Mouse (Mus musculus): ENCODE results near the gene Scyl2. TPM values are rescaled to one million over a fixed set of nuclear protein-coding genes. Genes with fewer than 3 reads are reported as not detected.

Gene Scyl2
- total RNA-seq, 2 experiments from 2014 or later = 17.1 to 17.7 TPM

- no peak for DNase-seq
Measured at GRCm38 (mm10) chr10:89595514-89595913, 90.6 kb downstream of the Scyl2 start.

- DNase-seq = no peak
Measured at GRCm38 (mm10) chr10:89594309-89594708, 91.8 kb downstream of the Scyl2 start.

- no peak for DNase-seq
Measured at GRCm38 (mm10) chr10:89592797-89593196, 93.3 kb downstream of the Scyl2 start.

GRCm38 (mm10) chr10:89589877-89590276, 96.2 kb downstream of the Scyl2 start:
- no peak for DNase-seq

Other genes with a start within 250 kb of the Scyl2 start
- gene Gas2l3, start 242.3 kb downstream of the Scyl2 start, total RNA-seq (2021) = 1 to 10 TPM; 2.7 to 3.1 TPM
- under 1 TPM; 0.28 to 0.37 TPM for gene Nr1h4, start 152.7 kb downstream of the Scyl2 start, total RNA-seq (2021)
- not detected for gene Slc17a8, start 65.0 kb downstream of the Scyl2 start, total RNA-seq (2021)
- gene Actr6, start 46.0 kb upstream of the Scyl2 start, total RNA-seq (2021) = 10 to 100 TPM; 13.4 to 14.2 TPM
- gene Uhrf1bp1l, start 58.7 kb upstream of the Scyl2 start, total RNA-seq (2021) = 10 to 100 TPM; 21.5 to 21.6 TPM
- gene Anks1b, start 187.2 kb upstream of the Scyl2 start, total RNA-seq (2021) = under 1 TPM; 0.33 to 0.40 TPM